Mouse (Mus musculus) liver, postnatal 0 days (tissue): ENCODE measurements around the gene Zcchc14. TPM values are rescaled to one million over a fixed set of nuclear protein-coding genes. Genes with fewer than 3 reads are reported as not detected.
A peak's percentile ranks its signal among the peaks of the same experiment; 100 is the strongest.

Experiments
- ATAC-seq: fragments of 200-750 bp; cut with Nextera tagmentation; 2 replicates; pipeline ENCODE4 v1.8.0; 2017; ENCODE audit warnings: mild to moderate bottlenecking, moderate library complexity
- DNase-seq: peaks from one replicate; pipeline ENCODE4 v3.0.0-alpha.2; 2016
- H3K27ac ChIP-seq: fragments of 300-500 bp; sonication (generic); 2 replicates; pipeline ENCODE4 v1.5.1; 2014; ENCODE audit warnings: antibody characterized with exemption, moderate library complexity, mild to moderate bottlenecking, low read depth
- H3K27me3 ChIP-seq: fragments of 300-500 bp; sonication (generic); 2 replicates; pipeline ENCODE4 v1.6.1; 2014; ENCODE audit warnings: low read length, control low read depth, mixed read lengths; ENCODE audit not compliant: insufficient read depth
- H3K36me3 ChIP-seq: fragments of 300-500 bp; sonication (generic); replicated peaks from 2 replicates; pipeline ENCODE4 v1.6.1; 2014; ENCODE audit warnings: mild to moderate bottlenecking, control low read depth, low read length, moderate library complexity, mixed read lengths; ENCODE audit not compliant: insufficient read depth
- H3K4me1 ChIP-seq: fragments of 300-500 bp; sonication (generic); 2 replicates; pipeline ENCODE4 v1.6.1; 2014; ENCODE audit warnings: antibody characterized with exemption, mild to moderate bottlenecking, control low read depth; ENCODE audit not compliant: insufficient read depth
- H3K4me2 ChIP-seq: fragments of 300-500 bp; sonication (generic); 2 replicates; pipeline ENCODE4 v1.6.1; 2014; ENCODE audit warnings: low read depth, mild to moderate bottlenecking, low read length, moderate library complexity, mixed read lengths
- H3K4me3 ChIP-seq: fragments of 300-500 bp; sonication (generic); 2 replicates; pipeline ENCODE4 v1.5.1; 2014; ENCODE audit warnings: low read depth, low read length
- H3K9ac ChIP-seq: fragments of 300-500 bp; sonication (generic); replicated peaks from 2 replicates; pipeline ENCODE4 v1.6.1; 2014; ENCODE audit warnings: mild to moderate bottlenecking, moderate library complexity
- H3K9me3 ChIP-seq: fragments of 300-500 bp; sonication (generic); 2 replicates; pipeline ENCODE4 v1.6.1; 2016; ENCODE audit warnings: mild to moderate bottlenecking, control low read depth, low read length, mixed read lengths
- CTCF ChIP-seq: sonication (generic); IDR thresholded peaks from 2 replicates; pipeline ENCODE4 v1.5.1; 2016; ENCODE audit warnings: antibody characterized with exemption, low read depth
- EP300 ChIP-seq: IDR thresholded peaks from 2 replicates; pipeline ENCODE4 v1.6.1; 2016; ENCODE audit warnings: antibody characterized with exemption, low read depth, mild to moderate bottlenecking
- WGBS: fragments of 180-500 bp; shearing (Covaris S2); extraction: QIAGEN DNeasy Blood & Tissue Kit; methylation state at CpG from one replicate; pipeline ENCODE4 v1.1.7; 2014; ENCODE audit not compliant: insufficient replicate concordance; 5-methylcytosine and 5-hydroxymethylcytosine counted together
- polyA plus RNA-seq: library from polyadenylated mRNA; unstranded; fragments of >200 nt; fragmentation: Nextera tagmentation; extraction: Ambion mirVana; gene quantifications from 2 replicates; pipeline ENCODE4 v1.2.1, GENCODE M21; 2015

Zcchc14 gene
- polyA plus RNA-seq, 1 experiment from 2014 or later: 2.3 TPM

GRCm38 (mm10) chr8:121609251-121609650, 43.5 kb downstream of the Zcchc14 start:
- Histone ChIP-seq H3K27me3 (no peaks in the 10 kb centered on the region), H3K27ac (no peak overlapping the region), H3K9me3 (no peaks in the 10 kb centered on the region), H3K4me1 (no peaks in the 10 kb centered on the region), H3K4me3 (no peak overlapping the region), H3K9ac (no peak overlapping the region), H3K36me3 (peaks cover 6% of the 10 kb centered on the region), H3K4me2 (no peak overlapping the region)
- TF ChIP-seq CTCF (no peak), EP300 (no peak)
- 82% methylated on average over 15 of the region's 15 CpGs for WGBS
- no peak for DNase-seq
- no peak for ATAC-seq

GRCm38 (mm10) chr8:121607661-121608060, 45.0 kb downstream of the Zcchc14 start:
- H3K4me1 ChIP-seq: no peaks in the 10 kb centered on the region
- H3K9me3 ChIP-seq: no peaks in the 10 kb centered on the region
- ATAC-seq (no peak), DNase-seq (no peak)
- no peak overlapping the region for H3K9ac ChIP-seq
- peaks cover 6% of the 10 kb centered on the region for H3K36me3 ChIP-seq
- TF ChIP-seq EP300 (no peak), CTCF (peak; percentile 66)
- no peak overlapping the region for H3K4me2 ChIP-seq
- WGBS: 76% methylated on average over 5 of the region's 5 CpGs
- H3K27ac ChIP-seq: no peak overlapping the region
- no peak overlapping the region for H3K4me3 ChIP-seq
- no peaks in the 10 kb centered on the region for H3K27me3 ChIP-seq

- H3K4me2 ChIP-seq: no peak overlapping the region
- no peaks in the 10 kb centered on the region for H3K4me1 ChIP-seq
- H3K9ac ChIP-seq: no peak overlapping the region
- ATAC-seq (no peak), DNase-seq (no peak)
- H3K9me3 ChIP-seq: no peaks in the 10 kb centered on the region
- H3K36me3 ChIP-seq: peaks cover 13% of the 10 kb centered on the region
- H3K4me3 ChIP-seq: no peak overlapping the region
- 79% methylated on average over 12 of the region's 12 CpGs for WGBS
- no peak for TF ChIP-seq EP300
- no peak for TF ChIP-seq CTCF
- no peak overlapping the region for H3K27ac ChIP-seq
- H3K27me3 ChIP-seq: no peaks in the 10 kb centered on the region
Measured at GRCm38 (mm10) chr8:121603801-121604200, 48.9 kb downstream of the Zcchc14 start.

- Histone ChIP-seq H3K9me3 (no peaks in the 10 kb centered on the region), H3K4me2 (no peak overlapping the region), H3K27ac (no peak overlapping the region), H3K9ac (no peak overlapping the region), H3K27me3 (no peaks in the 10 kb centered on the region), H3K36me3 (peaks cover 17% of the 10 kb centered on the region), H3K4me1 (no peaks in the 10 kb centered on the region), H3K4me3 (no peak overlapping the region)
- ATAC-seq (0 out of 2 replicates have a peak, but pooled peaks have one; percentile 25), DNase-seq (peak; percentile 63)
- TF ChIP-seq CTCF (peak; percentile 83), EP300 (no peak)
- WGBS: 18% methylated on average over 3 of the region's 3 CpGs
Measured at GRCm38 (mm10) chr8:121602860-121603259, 49.8 kb downstream of the Zcchc14 start.

- ATAC-seq (no peak), DNase-seq (no peak)
- Histone ChIP-seq H3K27me3 (no peaks in the 10 kb centered on the region), H3K4me1 (no peaks in the 10 kb centered on the region), H3K9ac (no peak overlapping the region), H3K9me3 (no peaks in the 10 kb centered on the region), H3K36me3 (peaks cover 21% of the 10 kb centered on the region), H3K4me3 (no peak overlapping the region), H3K27ac (no peak overlapping the region), H3K4me2 (no peak overlapping the region)
- no peak for TF ChIP-seq CTCF
- no peak for TF ChIP-seq EP300
- WGBS: 90% methylated on average over 12 of the region's 12 CpGs
Measured at GRCm38 (mm10) chr8:121602411-121602810, 50.3 kb downstream of the Zcchc14 start.

GRCm38 (mm10) chr8:121599842-121600241, 52.9 kb downstream of the Zcchc14 start:
- no peak overlapping the region for H3K4me2 ChIP-seq
- no peaks in the 10 kb centered on the region for H3K27me3 ChIP-seq
- H3K27ac ChIP-seq: no peak overlapping the region
- no peak overlapping the region for H3K9ac ChIP-seq
- ATAC-seq (no peak), DNase-seq (no peak)
- no peak overlapping the region for H3K4me3 ChIP-seq
- no peaks in the 10 kb centered on the region for H3K4me1 ChIP-seq
- TF ChIP-seq CTCF: no peak
- TF ChIP-seq EP300: no peak
- 85% methylated on average over 14 of the region's 14 CpGs for WGBS
- no peaks in the 10 kb centered on the region for H3K9me3 ChIP-seq
- peaks cover 36% of the 10 kb centered on the region for H3K36me3 ChIP-seq

- peak; percentile 87 for DNase-seq
- TF ChIP-seq EP300: no peak
- peak; percentile 95 for TF ChIP-seq CTCF
- Histone ChIP-seq H3K4me2 (no peak overlapping the region), H3K36me3 (peaks cover 43% of the 10 kb centered on the region), H3K9ac (no peak overlapping the region), H3K4me3 (no peak overlapping the region), H3K27me3 (no peaks in the 10 kb centered on the region), H3K27ac (no peak overlapping the region), H3K9me3 (no peaks in the 10 kb centered on the region), H3K4me1 (no peaks in the 10 kb centered on the region)
- WGBS: 29% methylated on average over 7 of the region's 7 CpGs
- peak; percentile 77 for ATAC-seq
Measured at GRCm38 (mm10) chr8:121598892-121599291, 53.8 kb downstream of the Zcchc14 start.
